Mouse (Mus musculus): ENCODE results near the gene Pnpla6. TPM values are rescaled to one million over a fixed set of nuclear protein-coding genes. Genes with fewer than 3 reads are reported as not detected.
A peak's percentile ranks its signal among the peaks of the same experiment; 100 is the strongest.

Pnpla6 gene
- 21.7 and 29.9 TPM in 2 replicates for polyA plus RNA-seq (2015; fragmentation: Nextera tagmentation; extraction: Ambion mirVana)

- Histone ChIP-seq H3K4me3 (peak within 1 kb of the TSS; percentile 75), H3K9me3 (no peaks in the 10 kb centered on the region), H3K4me2 (peak within 1 kb of the TSS; percentile 93), H3K36me3 (peaks cover 7% of the 10 kb centered on the region; the same call in 1 of the 2 replicates), H3K27ac (peak within 1 kb of the TSS; percentile 62), H3K9ac (peak within 1 kb of the TSS; percentile 62), H3K4me1 (peaks cover 16% of the 10 kb centered on the region; the same call in 1 of the 2 replicates), H3K27me3 (no peaks in the 10 kb centered on the region)
- under 1% methylated on average over 25 of the region's 25 CpGs for WGBS
- peak; percentile 80 for ATAC-seq (ENCODE audit: borderline replicate concordance, extremely low read depth, low FRiP score, low TSS enrichment)
These were observed at the start of gene Pnpla6 for GRCm38 (mm10) chr8:3515260-3515671. Pnpla6 (plus strand) TSS chr8:3515384.

DNA sequence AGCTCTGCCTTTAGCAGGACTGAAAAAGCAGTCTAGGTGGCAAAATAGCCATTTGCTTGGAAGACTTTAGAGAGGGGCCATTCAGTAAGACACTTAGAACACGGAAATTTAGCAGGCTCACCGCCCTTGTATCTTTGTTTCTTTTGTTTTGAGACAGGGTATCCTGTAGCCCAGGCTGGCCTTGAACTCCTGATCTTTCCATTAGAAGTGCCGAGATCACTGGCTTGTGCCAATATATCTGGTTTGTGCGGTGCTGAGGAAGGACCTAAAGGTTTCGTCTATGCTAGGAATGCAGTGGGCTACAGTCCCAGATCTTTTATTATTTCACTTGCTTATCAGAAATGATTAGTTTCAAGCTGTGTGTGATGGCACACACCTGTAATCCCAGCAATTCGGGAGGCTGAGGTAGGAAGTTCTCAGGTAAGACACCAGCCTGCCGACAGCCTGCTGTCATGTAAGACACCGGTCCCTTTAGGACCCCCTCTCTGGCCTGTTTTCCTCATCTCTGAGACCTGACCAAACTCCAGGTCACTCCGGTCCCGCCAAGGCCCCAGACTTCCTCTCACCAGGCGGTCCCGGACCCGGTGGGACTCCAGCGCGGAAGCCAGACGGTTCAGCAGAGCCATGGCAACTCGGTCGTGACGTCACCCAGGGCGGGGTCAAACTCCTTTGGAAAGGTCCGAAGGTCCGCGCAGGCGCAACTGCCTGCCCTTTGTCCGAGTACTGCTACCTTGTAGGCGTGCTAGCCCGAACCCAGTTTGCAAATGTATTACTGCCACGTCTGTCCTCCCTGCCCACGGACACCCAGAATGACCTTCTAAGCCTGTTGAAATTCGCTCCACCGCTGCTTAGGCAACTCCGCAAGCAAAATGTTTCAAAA lies 47.9 kb upstream of the Pnpla6 start, which contains the start of gene Pex11g:
Gene Pex11g, minus strand, starts transcription at position 675 of the 880 bp plus-strand sequence.
- Histone ChIP-seq H3K4me1 (peaks cover 6% of the 10 kb centered on the region), H3K9ac (peak within 1 kb of the TSS; percentile 48), H3K27ac (peak within 1 kb of the TSS; percentile 65), H3K4me3 (peak within 1 kb of the TSS; percentile 51), H3K36me3 (no peaks in the 10 kb centered on the region), H3K27me3 (no peaks in the 10 kb centered on the region), H3K4me2 (peak within 1 kb of the TSS; percentile 68), H3K9me3 (no peaks in the 10 kb centered on the region)
- ATAC-seq (ENCODE audit: borderline replicate concordance, extremely low read depth, low FRiP score, low TSS enrichment) = peak; percentile 95
- 4% methylated on average over 32 of the region's 32 CpGs for WGBS

GRCm38 (mm10) chr8:3467886-3468545 lies 47.2 kb upstream of the Pnpla6 start:
- no peaks in the 10 kb centered on the region for H3K36me3 ChIP-seq
- peak overlapping the region; percentile 65 for H3K27ac ChIP-seq
- 49% methylated on average over 9 of the region's 9 CpGs for WGBS
- peaks cover 6% of the 10 kb centered on the region for H3K4me1 ChIP-seq
- no peak for ATAC-seq (ENCODE audit: borderline replicate concordance, extremely low read depth, low FRiP score, low TSS enrichment)
- peak overlapping the region; percentile 48; the same call in 1 of the 2 replicates for H3K9ac ChIP-seq
- H3K4me3 ChIP-seq = peak overlapping the region; percentile 51
- H3K9me3 ChIP-seq = no peaks in the 10 kb centered on the region
- H3K4me2 ChIP-seq = peak overlapping the region; percentile 68
- no peaks in the 10 kb centered on the region for H3K27me3 ChIP-seq

DNA sequence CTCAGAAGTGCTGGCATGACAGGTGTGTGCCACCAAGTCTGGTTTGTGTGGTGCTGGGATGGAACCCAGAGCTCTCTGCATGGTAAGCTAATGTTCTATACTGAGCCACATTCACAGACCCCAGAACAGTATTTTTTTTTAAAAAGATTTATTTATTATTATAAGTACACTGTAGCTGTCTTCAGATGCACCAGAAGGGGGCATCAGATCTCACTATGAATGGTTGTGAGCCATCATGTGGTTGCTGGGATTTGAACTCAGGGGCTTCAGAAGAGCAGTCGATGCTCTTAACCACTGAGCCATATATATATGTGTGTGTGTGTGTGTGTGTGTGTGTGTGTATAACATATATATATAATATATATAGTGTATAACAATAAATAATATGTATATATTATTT lies 46.3 kb upstream of the Pnpla6 start:
- H3K9ac ChIP-seq = no peak overlapping the region
- H3K27ac ChIP-seq = no peak overlapping the region
- H3K9me3 ChIP-seq = no peaks in the 10 kb centered on the region
- WGBS = 85% methylated on average over 1 of the region's 1 CpGs
- peaks cover 6% of the 10 kb centered on the region for H3K4me1 ChIP-seq
- H3K4me2 ChIP-seq = no peak overlapping the region
- H3K4me3 ChIP-seq = no peak overlapping the region
- ATAC-seq (ENCODE audit: borderline replicate concordance, extremely low read depth, low FRiP score, low TSS enrichment) = no peak
- H3K27me3 ChIP-seq = no peaks in the 10 kb centered on the region
- H3K36me3 ChIP-seq = no peaks in the 10 kb centered on the region

- Histone ChIP-seq H3K9me3 (no peaks in the 10 kb centered on the region), H3K4me1 (peaks cover 6% of the 10 kb centered on the region), H3K4me2 (no peak within 1 kb of the TSS), H3K27me3 (no peaks in the 10 kb centered on the region), H3K4me3 (no peak within 1 kb of the TSS), H3K27ac (no peak within 1 kb of the TSS), H3K9ac (no peak within 1 kb of the TSS), H3K36me3 (no peaks in the 10 kb centered on the region)
- ATAC-seq (ENCODE audit: borderline replicate concordance, extremely low read depth, low FRiP score, low TSS enrichment) = no peak
These were observed 44.6 kb upstream of the Pnpla6 start, which contains the start of gene Tex45 for GRCm38 (mm10) chr8:3470562-3470961. Tex45 (plus strand) TSS chr8:3470862.

GRCm38 (mm10) chr8:3475715-3476429 lies 39.3 kb upstream of the Pnpla6 start:
- 25% methylated on average over 37 of the region's 37 CpGs for WGBS
- H3K27ac ChIP-seq = no peak overlapping the region
- no peaks in the 10 kb centered on the region for H3K9me3 ChIP-seq
- no peaks in the 10 kb centered on the region for H3K36me3 ChIP-seq
- no peak overlapping the region for H3K9ac ChIP-seq
- peak overlapping the region; percentile 52 for H3K4me2 ChIP-seq
- peak overlapping the region; percentile 17; the same call in 1 of the 2 replicates for H3K4me3 ChIP-seq
- peaks cover 8% of the 10 kb centered on the region; the same call in 1 of the 2 replicates for H3K27me3 ChIP-seq
- no peak; the same call in 1 of the 2 replicates for ATAC-seq (ENCODE audit: borderline replicate concordance, extremely low read depth, low FRiP score, low TSS enrichment)
- H3K4me1 ChIP-seq = peaks cover 5% of the 10 kb centered on the region; the same call in 1 of the 2 replicates

DNA sequence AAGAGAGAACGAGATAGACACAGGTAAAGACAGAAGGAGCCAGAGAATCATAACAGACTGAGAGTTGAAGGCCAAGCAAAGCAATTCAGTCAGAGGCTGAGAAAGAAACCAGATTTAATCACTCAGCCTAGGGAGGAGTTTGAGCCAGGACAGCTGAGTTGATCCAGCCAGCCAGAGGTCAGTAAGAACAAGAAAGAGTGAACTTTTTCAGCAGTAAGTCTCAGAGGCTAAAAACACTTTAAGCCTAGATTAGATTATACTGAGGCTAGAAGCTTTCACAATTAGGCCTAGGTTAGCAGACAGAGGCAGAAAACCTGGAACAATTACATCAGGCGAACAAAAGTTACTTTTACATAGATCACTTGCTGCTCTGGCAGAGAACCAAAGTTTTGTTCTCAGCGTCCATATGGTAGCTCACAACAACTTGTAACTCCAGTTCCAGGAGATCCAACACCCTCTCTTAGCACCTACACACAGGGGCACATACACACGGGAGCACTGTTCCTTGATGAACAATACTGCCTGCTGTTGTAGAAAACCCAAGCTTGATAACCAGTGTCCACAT lies 34.9 kb upstream of the Pnpla6 start:
- Histone ChIP-seq H3K27ac (no peak overlapping the region), H3K4me3 (no peak overlapping the region), H3K4me2 (no peak overlapping the region), H3K9ac (no peak overlapping the region), H3K9me3 (no peaks in the 10 kb centered on the region), H3K4me1 (peaks cover 11% of the 10 kb centered on the region; the same call in 1 of the 2 replicates), H3K36me3 (no peaks in the 10 kb centered on the region), H3K27me3 (peaks cover 8% of the 10 kb centered on the region; the same call in 1 of the 2 replicates)
- no peak for ATAC-seq (ENCODE audit: borderline replicate concordance, extremely low read depth, low FRiP score, low TSS enrichment)
- 59% methylated on average over 4 of the region's 4 CpGs for WGBS

GRCm38 (mm10) chr8:3481605-3482004 lies 33.6 kb upstream of the Pnpla6 start:
- Histone ChIP-seq H3K27me3 (no peaks in the 10 kb centered on the region), H3K4me1 (0 out of 2 replicates have a peak, but pooled peaks cover 5% of the 10 kb centered on the region), H3K36me3 (no peaks in the 10 kb centered on the region), H3K27ac (no peak overlapping the region), H3K9me3 (no peaks in the 10 kb centered on the region), H3K4me2 (no peak overlapping the region), H3K9ac (no peak overlapping the region), H3K4me3 (no peak overlapping the region)
- WGBS = 56% methylated on average over 5 of the region's 5 CpGs
- no peak for ATAC-seq (ENCODE audit: borderline replicate concordance, extremely low read depth, low FRiP score, low TSS enrichment)

GRCm38 (mm10) chr8:3482240-3482740 lies 32.9 kb upstream of the Pnpla6 start:
- no peak overlapping the region for H3K27ac ChIP-seq
- no peaks in the 10 kb centered on the region for H3K36me3 ChIP-seq
- no peaks in the 10 kb centered on the region for H3K9me3 ChIP-seq
- H3K4me3 ChIP-seq = no peak overlapping the region
- WGBS = 77% methylated on average over 22 of the region's 22 CpGs
- no peak for ATAC-seq (ENCODE audit: borderline replicate concordance, extremely low read depth, low FRiP score, low TSS enrichment)
- 0 out of 2 replicates have a peak, but pooled peaks cover 5% of the 10 kb centered on the region for H3K4me1 ChIP-seq
- H3K9ac ChIP-seq = no peak overlapping the region
- H3K4me2 ChIP-seq = no peak overlapping the region
- no peaks in the 10 kb centered on the region for H3K27me3 ChIP-seq

DNA sequence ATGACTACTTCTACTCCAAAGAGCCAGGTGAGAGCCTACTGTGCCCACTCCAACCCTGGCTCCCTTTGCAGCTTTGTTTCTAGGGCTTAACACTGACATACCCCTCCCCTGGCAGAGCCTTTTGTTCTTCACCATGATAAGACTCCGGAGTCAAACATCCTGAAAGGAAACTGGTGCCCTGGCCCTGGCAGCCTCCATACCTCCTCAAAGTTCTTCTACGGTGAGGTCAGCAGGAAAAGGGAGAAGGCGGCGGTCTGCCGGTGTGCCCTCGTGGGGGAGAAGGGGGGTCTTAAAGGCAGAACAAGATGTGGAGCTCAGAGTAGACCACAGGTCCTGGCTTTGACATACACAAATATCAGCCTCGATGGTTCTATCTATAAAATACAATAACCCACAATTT lies 31.6 kb upstream of the Pnpla6 start:
- ATAC-seq (ENCODE audit: borderline replicate concordance, extremely low read depth, low FRiP score, low TSS enrichment) = no peak
- no peak overlapping the region for H3K9ac ChIP-seq
- H3K9me3 ChIP-seq = no peaks in the 10 kb centered on the region
- H3K36me3 ChIP-seq = no peaks in the 10 kb centered on the region
- no peaks in the 10 kb centered on the region for H3K27me3 ChIP-seq
- no peak overlapping the region for H3K4me3 ChIP-seq
- no peak overlapping the region for H3K27ac ChIP-seq
- 0 out of 2 replicates have a peak, but pooled peaks cover 5% of the 10 kb centered on the region for H3K4me1 ChIP-seq
- no peak overlapping the region for H3K4me2 ChIP-seq
- WGBS = 48% methylated on average over 7 of the region's 7 CpGs

DNA sequence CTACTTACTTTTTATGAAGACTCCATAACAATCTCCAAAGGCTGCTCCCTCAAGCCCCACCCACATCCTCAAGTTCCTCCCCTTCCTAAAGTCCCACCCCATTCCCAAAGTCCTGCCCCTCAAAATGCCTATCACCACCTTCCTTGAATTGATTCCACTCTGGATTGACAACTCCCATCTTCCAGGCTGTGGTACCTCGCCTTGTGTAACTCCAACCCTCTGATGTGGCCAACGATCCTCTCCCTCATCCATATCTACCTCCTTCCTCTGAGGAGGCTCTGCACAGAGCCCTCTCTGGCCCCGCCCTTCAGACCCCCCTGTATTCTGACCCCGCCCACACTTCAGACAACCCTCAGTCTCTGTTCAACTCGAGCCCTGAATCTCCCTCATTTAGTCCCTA lies 30.0 kb upstream of the Pnpla6 start:
- no peaks in the 10 kb centered on the region for H3K27me3 ChIP-seq
- no peaks in the 10 kb centered on the region for H3K9me3 ChIP-seq
- no peak overlapping the region for H3K9ac ChIP-seq
- H3K27ac ChIP-seq = no peak overlapping the region
- no peak overlapping the region for H3K4me3 ChIP-seq
- 0 out of 2 replicates have a peak, but pooled peaks cover 5% of the 10 kb centered on the region for H3K4me1 ChIP-seq
- ATAC-seq (ENCODE audit: borderline replicate concordance, extremely low read depth, low FRiP score, low TSS enrichment) = 0 out of 2 replicates have a peak, but pooled peaks have one; percentile 43
- no peak overlapping the region for H3K4me2 ChIP-seq
- no peaks in the 10 kb centered on the region for H3K36me3 ChIP-seq
- WGBS = 24% methylated on average over 5 of the region's 5 CpGs
